Mouse (Mus musculus): Measurements from ENCODE around the gene Abca13.

DNA sequence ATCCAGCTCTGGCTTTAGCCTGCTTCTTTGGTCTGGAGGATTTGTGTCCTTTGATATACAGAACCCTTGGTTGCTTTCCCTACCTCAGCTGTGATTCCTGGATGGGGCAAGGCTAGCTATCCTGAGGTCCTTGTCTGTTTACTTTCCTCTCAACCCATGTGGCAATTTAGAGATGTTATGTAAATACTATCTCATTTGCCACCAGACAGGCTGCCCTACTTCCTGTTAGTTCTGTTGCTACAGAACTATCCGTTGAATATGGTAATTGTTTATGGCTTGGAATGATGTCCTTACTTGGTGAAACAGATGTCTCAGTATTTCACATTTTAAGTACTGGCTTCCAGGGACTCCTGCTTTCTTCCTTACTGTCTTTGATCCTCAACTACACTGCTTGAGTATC lies 107.9 kb downstream of the Abca13 start:
- TF ChIP-seq SIN3A (IDR thresholded peaks at IDR 0.05; ENCODE audit: low read length) = no peak
- TF ChIP-seq SMC3 (IDR thresholded peaks at IDR 0.05; ENCODE audit: low read depth, low read length) = no peak
- TF ChIP-seq CTCF (conservative IDR thresholded peaks at IDR 0.05 in 1 of 2, IDR thresholded peaks at IDR 0.05 in 1 of 2; ENCODE audit: low read depth in 2 of 2, low read length in 2 of 2) = no peak
- no peak for TF ChIP-seq EP300 (IDR thresholded peaks at IDR 0.05; ENCODE audit: low read length)
- TF ChIP-seq UBTF (IDR thresholded peaks at IDR 0.05; ENCODE audit: low read depth, low read length) = no peak
- no peak for TF ChIP-seq ZNF384 (IDR thresholded peaks at IDR 0.05; ENCODE audit: low read depth, low read length)
- TF ChIP-seq CHD1 (IDR thresholded peaks at IDR 0.05; ENCODE audit: low read depth, low read length) = no peak

Data from CH12.LX (cell line).